Mouse (Mus musculus): ENCODE measurements around the gene Dlg2.

DNA sequence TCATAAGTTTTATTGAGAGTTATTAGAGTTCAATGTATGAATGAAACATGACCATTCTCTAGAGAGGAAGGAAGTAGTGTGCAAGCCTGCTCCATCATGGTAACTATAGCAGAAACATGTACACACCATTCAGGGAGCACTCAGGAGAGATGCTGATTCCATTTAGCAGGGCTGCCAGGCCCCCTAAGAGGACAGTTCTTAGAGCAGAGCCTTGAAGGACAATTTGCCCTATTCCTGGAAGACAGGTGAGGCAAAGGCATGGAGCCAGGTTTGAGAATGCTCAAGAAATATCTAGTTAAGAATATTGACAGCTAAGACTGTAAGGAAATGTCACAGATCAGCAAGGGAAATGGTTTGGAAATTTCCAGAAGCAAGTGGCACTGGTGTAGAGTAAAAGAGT lies 1096.8 kb downstream of the Dlg2 start:
- TF ChIP-seq CTCF (IDR thresholded peaks at IDR 0.05; ENCODE audit: low read depth, low read length): no peak
- TF ChIP-seq POLR2A (IDR thresholded peaks at IDR 0.05; ENCODE audit: insufficient read depth, low read length): no peak
- TF ChIP-seq EP300 (IDR thresholded peaks at IDR 0.05; ENCODE audit: insufficient read depth, low read depth, low read length): no peak

Data from ES-Bruce4 (cell line).